Mouse (Mus musculus) myocyte (in vitro differentiated cells): Measurements from ENCODE around the gene Sept4. TPM values are rescaled to one million over a fixed set of nuclear protein-coding genes. Genes with fewer than 3 reads are reported as not detected.

Source experiments
- H3K27me3 ChIP-seq: one replicate; pipeline ENCODE4 v1.6.1; 2011; ENCODE audit not compliant: control insufficient read depth, insufficient read depth, insufficient read length
- H3K36me3 ChIP-seq: one replicate; pipeline ENCODE4 v1.6.1; 2011; ENCODE audit not compliant: control insufficient read depth, insufficient read depth
- H3K4me2 ChIP-seq: one replicate; pipeline ENCODE4 v1.6.1; 2011; ENCODE audit warnings: low read depth, control low read depth
- H3K4me3 ChIP-seq: one replicate; pipeline ENCODE4 v1.5.1; 2011; ENCODE audit warnings: mild to moderate bottlenecking, control low read depth, moderate library complexity
- H3K79me2 ChIP-seq: one replicate; pipeline ENCODE4 v1.6.1; 2011; ENCODE audit not compliant: control insufficient read depth, insufficient read depth
- H3ac ChIP-seq: one replicate; pipeline ENCODE4 v1.6.1; 2011; ENCODE audit not compliant: control insufficient read depth, insufficient read length
- CEBPB ChIP-seq: IDR thresholded peaks from 2 replicates; pipeline ENCODE4 v1.6.1; 2011; ENCODE audit warnings: mild to moderate bottlenecking, moderate library complexity; ENCODE audit not compliant: poor library complexity, insufficient read depth, severe bottlenecking
- E2F4 ChIP-seq: IDR thresholded peaks from one replicate; pipeline ENCODE4 v1.6.1; 2011; ENCODE audit warnings: mild to moderate bottlenecking, control low read depth, moderate library complexity; ENCODE audit not compliant: insufficient read depth
- MAX ChIP-seq: IDR thresholded peaks from one replicate; pipeline ENCODE4 v1.6.1; 2011; ENCODE audit warnings: low read depth, mild to moderate bottlenecking, control low read depth
- MYOD1 ChIP-seq, 3 experiments: IDR thresholded peaks; one replicate each; pipeline ENCODE4 v1.6.1; 2011; ENCODE audit warnings: control low read depth in 2 of 3, low read depth in 2 of 3, mild to moderate bottlenecking in 2 of 3, moderate library complexity in 1 of 3; ENCODE audit not compliant: insufficient read length in 2 of 3, control insufficient read depth in 1 of 3
- MYOG ChIP-seq, 3 experiments: IDR thresholded peaks; one replicate each; pipeline ENCODE4 v1.6.1; 2011; ENCODE audit warnings: control low read depth in 2 of 3, low read depth in 2 of 3, mild to moderate bottlenecking in 2 of 3; ENCODE audit not compliant: insufficient read length in 2 of 3, control insufficient read depth in 1 of 3, insufficient read depth in 1 of 3
- POLR2A ChIP-seq: IDR thresholded peaks from one replicate; pipeline ENCODE4 v1.6.1; 2011; ENCODE audit warnings: low read depth, mild to moderate bottlenecking, control low read depth, moderate library complexity; ENCODE audit not compliant: insufficient read length
- POLR2AphosphoS2 ChIP-seq: IDR thresholded peaks from one replicate; pipeline ENCODE4 v1.6.1; 2011; ENCODE audit warnings: low read depth, control low read depth; ENCODE audit not compliant: insufficient read length
- REST ChIP-seq: IDR thresholded peaks from one replicate; pipeline ENCODE4 v1.6.1; 2011; ENCODE audit warnings: mild to moderate bottlenecking, control low read depth, moderate library complexity; ENCODE audit not compliant: insufficient read depth, insufficient read length
- SRF ChIP-seq: IDR thresholded peaks from one replicate; pipeline ENCODE4 v1.6.1; 2011; ENCODE audit warnings: low read depth; ENCODE audit not compliant: control insufficient read depth, insufficient read length
- TCF12 ChIP-seq: IDR thresholded peaks from one replicate; pipeline ENCODE4 v1.6.1; 2011; ENCODE audit warnings: mild to moderate bottlenecking, control low read depth; ENCODE audit not compliant: poor library complexity, insufficient read depth, severe bottlenecking
- TCF3 ChIP-seq: IDR thresholded peaks from one replicate; pipeline ENCODE4 v1.6.1; 2011; ENCODE audit warnings: low read depth, control low read depth; ENCODE audit not compliant: insufficient read length
- USF1 ChIP-seq: IDR thresholded peaks from one replicate; pipeline ENCODE4 v1.6.1; 2011; ENCODE audit warnings: low read depth, mild to moderate bottlenecking, control low read depth, moderate library complexity
- polyA plus RNA-seq: library from polyadenylated mRNA; unstranded; fragments of >200 nt; fragmentation: generic; extraction: Trizol; gene quantifications from one replicate; pipeline ENCODE4 v1.2.1, GENCODE M21; 2012; ENCODE audit warnings: missing spikeins

Sept4 gene
- polyA plus RNA-seq, 1 experiment = 1.5 TPM

GRCm38 (mm10) chr11:87613972-87614371 is 45.3 kb downstream of the Sept4 start:
- peaks cover 28% of the 10 kb centered on the region for H3K36me3 ChIP-seq
- no peak overlapping the region for H3K4me2 ChIP-seq
- H3ac ChIP-seq = no peak overlapping the region
- TF ChIP-seq TCF12 (no peak), REST (no peak), POLR2A (no peak), MYOD1 (IDR thresholded peaks at IDR 0.05; ENCODE audit: control insufficient read depth in 1 of 3, insufficient read length in 2 of 3, low read depth in 2 of 3) (no peak), MAX (no peak), TCF3 (no peak)
- H3K27me3 ChIP-seq = no peaks in the 10 kb centered on the region
- H3K4me3 ChIP-seq = no peak overlapping the region
- H3K79me2 ChIP-seq = no peaks in the 10 kb centered on the region

- peaks cover 28% of the 10 kb centered on the region for H3K36me3 ChIP-seq
- no peaks in the 10 kb centered on the region for H3K79me2 ChIP-seq
- TF ChIP-seq REST = no peak
- no peak for TF ChIP-seq TCF12
- TF ChIP-seq POLR2AphosphoS2 = no peak
- TF ChIP-seq POLR2A = no peak
- no peak for TF ChIP-seq USF1
- no peak for TF ChIP-seq MAX
- TF ChIP-seq MYOD1 (IDR thresholded peaks at IDR 0.05; ENCODE audit: control insufficient read depth in 1 of 3, insufficient read length in 2 of 3, low read depth in 2 of 3) = no peak
- no peak for TF ChIP-seq TCF3
- TF ChIP-seq MYOG (IDR thresholded peaks at IDR 0.05; ENCODE audit: control insufficient read depth in 1 of 3, insufficient read depth in 1 of 3, insufficient read length in 2 of 3, low read depth in 2 of 3) = no peak
- no peak for TF ChIP-seq CEBPB
- no peak for TF ChIP-seq SRF
- no peak for TF ChIP-seq E2F4
Measured at GRCm38 (mm10) chr11:87615551-87615950, 46.8 kb downstream of the Sept4 start.

GRCm38 (mm10) chr11:87615952-87616351 is 47.2 kb downstream of the Sept4 start:
- TF ChIP-seq MAX (no peak), REST (no peak), USF1 (no peak), TCF12 (no peak), SRF (no peak), MYOG (IDR thresholded peaks at IDR 0.05; ENCODE audit: control insufficient read depth in 1 of 3, insufficient read depth in 1 of 3, insufficient read length in 2 of 3, low read depth in 2 of 3) (no peak), E2F4 (no peak)
- no peaks in the 10 kb centered on the region for H3K27me3 ChIP-seq
- H3K79me2 ChIP-seq = no peaks in the 10 kb centered on the region
- H3K4me3 ChIP-seq = no peak overlapping the region
- H3K4me2 ChIP-seq = no peak overlapping the region
- H3ac ChIP-seq = no peak overlapping the region
- H3K36me3 ChIP-seq = peaks cover 26% of the 10 kb centered on the region

More at GRCm38 (mm10) chr11:87615551-87615950, 46.8 kb downstream of the Sept4 start:
- no peak overlapping the region for H3K4me2 ChIP-seq
- H3K4me3 ChIP-seq = no peak overlapping the region
- no peak overlapping the region for H3ac ChIP-seq
- H3K27me3 ChIP-seq = no peaks in the 10 kb centered on the region

- TF ChIP-seq POLR2A (no peak), CEBPB (no peak), MAX (no peak), SRF (no peak)
- H3K4me3 ChIP-seq = no peak within 1 kb of the TSS
- no peaks in the 10 kb centered on the region for H3K27me3 ChIP-seq
- no peak within 1 kb of the TSS for H3K4me2 ChIP-seq
- no peak within 1 kb of the TSS for H3ac ChIP-seq
- H3K79me2 ChIP-seq = no peaks in the 10 kb centered on the region
- H3K36me3 ChIP-seq = peaks cover 20% of the 10 kb centered on the region
Measured at GRCm38 (mm10) chr11:87616790-87617474, 48.2 kb downstream of the Sept4 start, which contains the start of gene Hsf5. TSS of gene Hsf5 (plus strand) at chr11:87617164.

- no peaks in the 10 kb centered on the region for H3K79me2 ChIP-seq
- no peak overlapping the region for H3K4me2 ChIP-seq
- H3K4me3 ChIP-seq = no peak overlapping the region
- no peak overlapping the region for H3ac ChIP-seq
- H3K36me3 ChIP-seq = peaks cover 20% of the 10 kb centered on the region
- TF ChIP-seq SRF (no peak), MAX (no peak), REST (no peak), USF1 (no peak), MYOG (IDR thresholded peaks at IDR 0.05; ENCODE audit: control insufficient read depth in 1 of 3, insufficient read depth in 1 of 3, insufficient read length in 2 of 3, low read depth in 2 of 3) (no peak), TCF12 (no peak), CEBPB (no peak), POLR2AphosphoS2 (no peak), POLR2A (no peak), E2F4 (no peak), MYOD1 (IDR thresholded peaks at IDR 0.05; ENCODE audit: control insufficient read depth in 1 of 3, insufficient read length in 2 of 3, low read depth in 2 of 3) (no peak), TCF3 (no peak)
- H3K27me3 ChIP-seq = no peaks in the 10 kb centered on the region
Measured at GRCm38 (mm10) chr11:87617606-87618005, 48.9 kb downstream of the Sept4 start.
